Mouse (Mus musculus): ENCODE measurements around the gene Slc25a19.
A peak's percentile ranks its signal among the peaks of the same experiment; 100 is the strongest.

Slc25a19 gene

DNA sequence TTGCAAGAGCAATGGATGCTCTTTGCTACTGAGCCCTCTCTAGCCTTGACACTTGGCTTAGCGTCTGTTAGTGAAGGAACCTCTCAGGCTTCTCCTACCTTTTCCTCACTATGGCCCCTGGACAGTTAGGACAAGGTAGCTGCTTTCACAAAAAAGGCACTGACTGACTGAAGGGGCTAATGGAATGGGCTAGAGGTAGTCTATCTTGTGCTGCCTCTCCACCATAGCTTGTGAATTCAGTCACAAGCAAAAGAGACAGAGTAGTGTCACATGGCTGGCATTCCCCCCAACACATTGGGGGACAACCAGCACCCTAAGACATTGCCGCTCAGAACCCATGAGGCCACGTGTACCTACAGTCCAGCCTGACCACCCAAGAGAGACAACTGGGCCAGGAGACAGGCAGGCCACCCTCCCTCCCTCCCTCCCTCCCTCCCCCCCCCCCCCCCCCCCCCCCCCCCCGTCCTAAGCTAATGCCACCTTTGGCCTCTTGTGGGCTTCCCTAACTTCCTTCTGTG is 12.3 kb upstream of the Slc25a19 start:
- no peak for DNase-seq

DNA sequence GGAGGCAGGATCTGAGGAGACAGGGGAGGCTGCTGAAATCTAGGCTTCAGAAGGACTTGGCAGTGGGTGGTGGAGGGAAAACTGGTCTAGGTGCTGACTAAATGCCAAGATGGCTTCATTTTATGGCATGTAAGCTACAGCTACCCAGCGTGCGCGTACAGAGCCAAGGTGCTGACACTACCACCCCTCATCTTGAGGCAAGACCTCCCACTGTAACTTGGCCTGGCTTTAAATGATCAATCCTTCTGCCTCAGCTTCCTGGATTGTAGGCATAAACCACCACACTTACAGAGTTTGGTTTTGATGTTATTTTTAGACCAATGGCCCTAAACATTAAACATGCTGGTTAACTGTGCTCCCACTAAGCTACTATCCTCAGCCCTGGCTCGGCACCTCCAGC is 11.4 kb upstream of the Slc25a19 start:
- DNase-seq: no peak

DNA sequence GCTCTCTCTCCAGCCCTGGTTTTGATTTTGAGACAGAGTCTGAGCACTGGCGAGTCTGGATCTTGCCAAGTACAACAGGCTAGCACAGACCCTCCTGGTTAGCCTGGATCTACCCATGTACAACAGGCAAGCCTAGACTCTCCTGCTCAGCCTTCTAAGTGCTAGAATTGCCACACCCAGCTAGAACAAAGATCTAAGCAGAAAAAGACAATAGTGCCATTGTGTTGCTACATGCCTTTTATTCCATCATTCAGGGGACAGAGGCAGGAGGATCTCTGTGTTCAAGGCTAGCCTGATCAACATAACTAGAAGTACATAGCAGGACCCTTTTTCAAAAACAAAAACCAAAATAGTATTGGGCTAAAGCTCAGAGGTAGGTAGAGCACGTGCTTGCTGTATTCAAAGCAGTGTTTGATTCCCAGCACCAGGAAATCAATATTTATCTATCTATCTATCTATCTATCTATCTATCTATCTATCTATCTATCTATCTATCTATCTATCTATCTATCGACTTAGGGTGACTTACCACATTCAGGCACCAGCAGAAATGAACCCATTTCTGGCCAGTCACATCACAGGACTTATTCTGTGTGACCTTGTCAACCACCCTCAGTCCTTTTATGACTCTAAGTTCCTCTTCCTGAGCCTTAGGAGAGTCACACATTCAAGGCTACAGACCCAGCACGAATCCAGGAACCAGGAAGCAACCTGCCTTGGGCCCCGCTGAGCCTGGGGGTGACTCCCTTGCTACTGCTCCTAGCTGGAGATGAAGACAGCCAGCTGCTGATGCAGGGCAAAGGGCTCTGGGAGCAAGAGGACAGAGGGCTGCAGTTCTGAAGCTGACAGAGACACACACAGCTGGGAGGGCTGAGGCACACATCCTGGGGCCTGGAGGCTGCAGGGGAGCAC is 10.7 kb upstream of the Slc25a19 start:
- DNase-seq: no peak

DNA sequence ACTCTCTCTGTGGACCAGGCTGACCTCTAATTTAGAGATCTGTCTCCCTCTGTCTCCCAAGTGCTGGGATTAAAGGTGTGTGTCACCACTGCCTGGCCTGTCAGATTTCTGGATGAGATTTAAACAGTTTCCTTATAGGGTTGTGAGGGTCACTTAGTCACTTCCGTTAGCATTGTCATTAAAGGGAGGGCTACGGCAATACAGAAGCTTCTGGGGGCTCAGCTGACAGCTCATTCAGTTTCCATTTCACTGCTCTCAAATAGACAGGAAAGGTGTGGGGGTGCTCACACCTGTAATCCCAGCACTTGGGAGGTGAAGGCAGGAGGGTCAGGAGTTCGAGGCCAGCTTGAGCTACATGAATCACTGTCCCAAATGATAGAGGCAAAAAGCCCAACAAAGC is 8.9 kb upstream of the Slc25a19 start:
- DNase-seq: no peak

DNA sequence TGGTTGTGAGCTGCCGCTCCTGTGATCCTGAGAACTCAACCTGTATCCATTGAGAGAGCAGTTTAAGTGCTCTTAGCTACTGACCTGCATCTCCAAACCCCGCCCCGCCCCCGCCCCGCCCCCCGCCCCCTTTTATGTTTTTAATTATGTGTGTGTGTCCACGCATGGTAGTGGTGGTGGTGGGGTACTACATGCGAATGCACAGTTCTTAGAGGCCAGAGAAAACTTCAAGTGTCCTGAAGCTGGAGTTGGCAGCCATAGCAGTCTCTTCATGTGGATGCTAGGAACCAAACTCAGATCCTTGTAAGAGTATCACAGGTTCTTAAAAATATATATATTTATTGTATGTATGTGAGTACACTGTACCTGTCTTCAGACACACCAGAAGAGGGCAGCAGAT is 7.4 kb upstream of the Slc25a19 start:
- DNase-seq: no peak

DNA sequence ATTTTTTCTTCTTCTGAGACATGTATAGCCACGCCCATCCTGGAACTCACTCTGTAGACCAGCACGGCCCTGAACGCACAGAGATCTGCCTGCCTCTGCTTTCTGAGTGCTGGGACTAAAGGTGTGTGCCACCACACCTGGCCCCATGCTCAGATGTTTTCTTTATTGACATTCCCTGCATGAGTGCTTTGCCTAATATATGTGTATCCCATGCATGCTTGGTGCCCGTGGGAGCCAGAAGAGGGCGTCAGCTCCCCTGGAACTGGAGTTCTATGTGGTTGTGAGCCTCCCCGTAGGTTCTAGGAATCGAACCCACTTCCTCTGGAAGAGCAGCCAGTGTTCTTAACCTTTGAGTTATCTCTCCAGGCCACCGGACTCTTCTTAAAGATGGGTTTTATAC is 6.9 kb upstream of the Slc25a19 start:
- DNase-seq: no peak

DNA sequence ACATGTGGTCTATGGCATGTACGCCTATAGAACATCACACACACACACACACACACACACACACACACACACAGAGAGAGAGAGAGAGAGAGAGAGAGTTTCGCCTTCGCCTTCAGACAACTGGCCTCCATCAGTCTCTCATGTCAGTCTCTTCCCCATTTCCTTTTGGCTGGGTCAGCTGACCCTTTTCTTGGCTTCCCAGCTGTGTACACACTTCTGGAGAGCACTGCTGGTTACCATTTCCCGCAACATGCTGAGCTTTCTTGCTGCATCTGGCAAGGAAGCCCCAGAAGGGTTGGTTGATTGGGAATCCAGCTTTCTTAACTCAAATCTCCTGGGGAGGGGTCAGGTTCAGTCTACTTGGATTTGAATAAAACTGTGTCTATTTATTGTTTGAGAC is 6.0 kb upstream of the Slc25a19 start:
- no peak for DNase-seq

DNA sequence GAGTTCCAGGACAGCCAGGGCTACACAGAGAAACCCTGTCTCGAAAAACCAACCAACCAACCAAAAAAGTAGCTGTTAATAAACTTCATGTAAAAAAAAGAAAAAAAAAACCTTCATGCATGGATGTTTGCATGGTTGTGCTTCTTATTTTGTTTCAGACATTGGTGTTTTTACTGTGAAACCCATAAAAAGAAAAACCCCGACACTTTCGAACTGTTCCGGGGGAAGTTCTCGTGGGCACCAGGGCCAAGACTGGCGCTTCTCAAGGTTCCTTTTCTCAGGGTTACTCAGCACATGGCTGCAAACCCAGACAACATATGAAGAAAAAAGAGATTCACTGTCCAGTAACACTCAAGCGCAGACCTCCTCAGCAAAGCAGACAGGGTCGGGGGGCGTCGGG is 4.8 kb upstream of the Slc25a19 start:
- no peak for DNase-seq

DNA sequence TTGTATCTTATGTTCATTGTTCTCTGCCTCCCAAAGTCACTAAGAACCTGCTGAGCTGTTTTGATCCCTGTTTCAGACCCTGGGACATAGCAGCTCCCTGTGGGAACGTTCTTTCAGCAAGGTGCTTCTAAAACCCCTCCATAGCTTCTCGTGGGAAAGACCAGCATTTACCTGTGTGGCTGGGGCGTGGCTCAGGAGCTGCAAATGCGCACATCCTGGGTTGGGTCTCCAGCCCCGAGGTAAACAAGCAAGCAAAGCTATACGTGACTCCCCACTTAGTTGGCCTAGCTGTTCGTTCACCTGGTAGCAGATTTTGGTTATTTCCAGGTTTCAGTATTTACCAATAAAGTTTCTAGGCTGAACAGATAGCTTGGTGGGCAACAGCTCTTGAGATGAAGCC is 4.2 kb upstream of the Slc25a19 start:
- no peak for DNase-seq

DNA sequence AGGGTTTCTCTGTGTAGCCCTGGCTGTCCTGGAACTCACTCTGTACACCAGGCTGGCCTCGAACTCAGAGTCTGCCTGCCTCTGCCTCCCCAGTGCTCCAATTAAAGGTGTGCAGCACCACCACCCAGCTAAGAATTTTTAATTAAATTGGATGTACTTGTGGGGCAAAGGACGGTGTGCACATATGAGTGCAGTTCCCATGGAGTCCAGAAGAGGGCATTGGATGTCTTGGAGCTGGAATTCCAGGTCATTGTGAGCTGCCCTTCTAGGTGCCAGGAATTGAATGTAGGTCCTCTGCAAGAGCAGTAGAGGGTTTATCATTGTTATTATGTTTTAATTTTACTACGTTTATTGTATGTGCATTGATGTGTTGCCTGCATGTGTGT is 3.4 kb upstream of the Slc25a19 start:
- DNase-seq: peak; percentile 67

DNA sequence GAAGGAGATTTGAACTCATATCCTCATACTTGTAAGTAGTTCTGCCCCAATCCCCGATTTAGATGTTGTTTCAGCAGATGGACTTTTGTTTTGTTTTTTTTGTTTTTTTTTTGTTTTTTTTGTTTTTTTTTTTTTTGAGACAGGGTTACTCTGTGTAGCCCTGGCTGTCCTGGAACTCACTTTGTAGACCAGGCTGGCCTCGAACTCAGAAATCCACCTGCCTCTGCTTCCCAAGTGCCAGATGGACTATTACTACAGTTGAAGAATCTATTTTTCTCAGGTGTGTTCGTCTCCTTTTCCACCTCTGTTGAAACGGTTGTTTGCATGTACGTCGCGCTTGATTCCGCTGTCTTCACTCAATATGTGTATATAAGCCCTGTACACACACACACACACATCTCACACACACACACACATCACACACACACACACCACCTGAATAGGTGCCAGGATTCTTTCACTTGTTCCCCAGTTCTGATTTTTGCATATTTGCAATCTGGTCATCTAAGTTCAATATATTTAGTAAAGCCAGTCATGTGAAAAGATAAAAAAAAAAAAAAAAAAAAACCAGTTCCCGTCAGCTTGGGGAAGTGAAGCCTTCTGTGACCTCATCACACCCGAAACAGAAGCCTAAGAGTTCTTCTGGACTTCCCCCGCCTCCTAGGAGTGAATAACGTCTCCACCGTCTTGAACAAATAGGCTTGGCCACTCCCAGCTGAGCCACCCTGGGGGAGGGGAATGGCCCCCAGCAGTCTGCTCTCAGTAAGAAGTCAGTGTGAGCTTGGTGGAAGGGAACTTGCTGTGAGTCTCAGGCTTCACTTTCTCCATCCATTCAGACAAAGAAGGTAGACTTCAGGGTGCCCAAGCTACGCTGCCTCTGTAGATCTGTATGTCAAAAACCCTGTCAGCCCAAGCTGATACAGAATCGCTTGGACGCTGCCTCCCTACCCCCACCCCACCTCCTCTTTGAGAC is 2.7 kb upstream of the Slc25a19 start:
- no peak for DNase-seq

DNA sequence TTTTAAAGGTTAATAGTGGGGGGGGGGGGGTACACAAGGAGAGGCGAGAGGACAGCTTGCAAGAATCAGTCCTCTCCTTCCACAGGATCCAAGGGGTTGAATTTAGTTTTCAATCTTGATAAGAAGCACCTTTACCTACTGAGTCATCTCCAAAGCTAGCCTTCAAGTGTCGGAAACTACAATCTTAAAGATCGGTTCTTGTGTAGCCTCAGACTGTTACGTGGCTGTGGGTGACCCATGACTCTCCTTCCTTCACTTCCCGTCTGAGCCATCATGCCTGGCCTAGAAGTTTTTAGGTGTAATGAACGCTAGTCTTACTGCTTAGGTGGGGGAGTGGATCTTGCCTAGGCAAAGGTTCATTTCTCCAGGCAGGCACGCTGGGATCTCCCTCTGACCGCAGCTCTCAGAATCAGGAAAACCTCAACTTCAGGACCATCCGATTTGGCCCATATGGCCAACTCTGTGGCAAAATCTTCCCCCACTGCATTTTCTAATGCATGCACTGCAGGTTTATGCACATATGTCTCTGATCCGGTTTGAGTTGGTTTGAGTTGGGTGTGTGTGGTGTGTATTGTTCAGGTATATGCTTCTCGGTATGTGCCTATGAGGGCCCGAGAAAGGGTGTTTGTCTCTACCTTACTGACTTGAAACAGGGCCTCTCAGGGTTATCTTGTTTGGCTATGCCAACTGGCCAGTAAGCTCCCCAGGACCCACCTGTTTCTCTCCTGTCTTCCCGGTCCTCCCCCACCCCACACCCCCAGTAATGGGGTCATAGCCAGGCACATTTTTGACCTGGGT is 1.8 kb upstream of the Slc25a19 start:
- no peak for DNase-seq

DNA sequence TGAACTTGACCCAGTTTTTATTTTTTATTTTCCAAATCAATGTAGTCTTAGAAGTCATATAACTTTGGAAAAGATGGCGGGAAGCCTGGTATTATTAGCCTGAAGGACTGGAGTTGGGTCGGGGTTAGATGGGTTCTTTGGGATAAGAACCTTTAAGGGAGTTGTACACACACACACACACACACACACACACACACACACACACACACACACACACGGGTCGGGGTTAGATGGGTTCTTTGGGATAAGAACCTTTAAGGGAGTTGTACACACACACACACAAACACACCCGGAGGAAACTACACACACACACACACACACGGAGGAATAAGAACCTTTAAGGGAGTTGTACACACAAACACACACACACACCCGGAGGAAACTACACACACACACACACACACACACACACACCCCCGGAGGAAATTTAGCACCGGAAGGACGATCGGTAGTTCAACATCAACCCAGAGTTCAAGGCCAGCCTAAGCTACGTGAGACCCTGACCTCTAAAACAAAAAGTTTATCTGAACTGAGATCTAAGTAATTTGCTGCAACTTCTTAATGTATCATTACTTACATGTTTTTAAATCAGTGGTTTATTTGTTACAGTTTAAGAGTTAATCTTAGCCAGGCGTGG is 488 bp upstream of the Slc25a19 start:
- no peak for DNase-seq

DNA sequence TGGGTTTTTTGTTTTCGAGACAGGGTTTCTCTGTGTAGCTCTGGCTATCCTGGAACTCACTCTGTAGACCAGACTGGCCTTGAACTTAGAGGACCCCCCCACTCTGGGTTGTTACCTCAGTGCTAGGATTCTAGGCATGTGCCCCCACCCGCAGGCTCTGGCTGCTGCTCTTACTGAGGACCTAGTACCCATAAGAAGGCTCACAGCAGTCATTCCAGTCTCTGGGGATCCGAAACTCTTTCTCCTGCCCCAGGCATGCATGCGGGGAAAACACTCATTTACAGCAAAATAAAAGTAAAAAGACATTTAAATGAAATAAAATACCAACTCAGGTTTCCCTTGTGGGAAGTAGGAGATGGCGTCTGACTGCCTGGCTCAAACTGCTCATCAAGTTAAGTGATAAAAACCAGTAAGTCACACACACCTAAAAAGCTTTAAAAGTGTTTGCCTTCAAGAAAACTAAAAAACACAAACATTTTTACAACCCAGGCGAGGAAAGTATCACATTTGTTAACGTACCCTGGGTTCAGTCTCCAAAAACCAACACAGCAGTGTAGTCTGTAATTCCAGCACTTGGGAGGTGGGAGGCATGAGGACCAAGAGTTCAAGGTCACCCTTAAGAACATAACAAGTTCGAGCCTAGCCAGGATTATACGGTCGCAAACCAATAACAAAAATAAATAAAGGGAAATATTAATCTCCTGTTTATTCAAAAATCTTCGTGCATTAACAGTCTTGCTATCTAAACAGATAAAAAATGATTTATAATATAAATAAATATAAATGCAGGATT is 1.1 kb downstream of the Slc25a19 start:
- no peak for DNase-seq

DNA sequence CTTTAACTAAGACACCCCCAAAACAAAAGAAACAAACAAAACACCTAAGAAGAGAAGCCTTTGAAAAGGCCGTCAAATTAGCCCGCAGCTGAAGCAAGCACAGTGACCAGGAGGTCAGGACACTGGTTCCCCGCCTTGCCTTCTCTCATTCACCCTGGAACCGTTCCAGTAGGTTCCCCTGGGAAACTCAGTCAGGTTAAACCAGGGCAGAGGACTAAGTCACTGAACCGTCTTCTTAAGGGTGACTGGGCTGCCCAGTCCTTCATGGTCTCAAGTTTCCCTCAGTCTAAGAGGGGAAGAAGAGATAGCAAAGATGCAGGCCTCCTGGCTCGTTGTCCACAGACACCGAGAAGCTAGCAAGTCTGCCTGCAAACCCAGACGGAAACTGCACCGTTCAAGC is 2.2 kb downstream of the Slc25a19 start:
- DNase-seq: no peak

DNA sequence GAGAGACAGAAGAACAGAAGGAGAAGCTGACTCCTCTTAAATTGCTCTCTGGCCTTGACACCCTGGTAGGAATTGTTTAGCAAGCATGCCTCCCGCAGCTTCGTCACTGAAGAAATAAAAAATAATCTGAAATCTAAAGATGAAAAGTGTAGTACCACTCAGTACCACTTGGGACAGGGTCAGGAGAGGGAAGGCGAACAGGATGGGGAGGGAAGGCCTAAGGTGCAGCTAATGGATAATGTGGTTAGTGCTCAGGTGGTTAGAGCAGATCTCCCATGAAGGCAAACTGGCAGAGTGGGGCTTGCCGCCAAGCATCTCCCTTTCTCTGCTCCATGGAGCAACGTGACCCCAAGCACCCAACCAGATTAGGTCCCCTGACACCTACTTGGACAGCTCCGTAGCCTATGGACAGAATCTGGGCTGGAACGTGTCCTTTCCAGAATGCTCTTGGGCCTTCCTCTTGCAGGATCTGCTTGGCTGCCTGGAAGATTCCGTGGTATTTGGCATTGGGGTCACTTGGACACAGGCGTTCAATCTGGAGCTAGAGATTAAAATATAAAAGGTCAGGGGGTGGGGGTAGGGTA is 4.5 kb downstream of the Slc25a19 start:
- DNase-seq: peak; percentile 36

DNA sequence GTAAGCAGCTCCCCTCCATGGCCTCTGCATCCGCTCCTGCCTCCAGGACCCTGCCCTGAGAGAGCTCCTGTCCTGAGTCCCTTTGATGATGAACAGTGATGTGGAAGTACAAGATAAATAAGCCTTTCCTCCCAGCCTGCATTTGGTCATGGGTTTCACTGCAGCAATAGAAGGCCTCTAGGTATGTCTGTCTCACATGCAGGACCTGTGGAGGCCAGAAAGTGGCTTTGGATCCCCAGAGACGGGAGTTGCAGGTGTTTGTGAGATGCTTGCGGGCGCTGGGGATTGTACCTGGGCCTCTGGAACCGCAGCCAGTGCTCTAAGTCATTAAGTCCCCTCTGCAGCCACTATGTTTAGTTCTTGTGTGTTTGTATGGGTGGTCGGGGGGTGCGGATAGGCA is 8.1 kb downstream of the Slc25a19 start:
- DNase-seq: no peak

DNA sequence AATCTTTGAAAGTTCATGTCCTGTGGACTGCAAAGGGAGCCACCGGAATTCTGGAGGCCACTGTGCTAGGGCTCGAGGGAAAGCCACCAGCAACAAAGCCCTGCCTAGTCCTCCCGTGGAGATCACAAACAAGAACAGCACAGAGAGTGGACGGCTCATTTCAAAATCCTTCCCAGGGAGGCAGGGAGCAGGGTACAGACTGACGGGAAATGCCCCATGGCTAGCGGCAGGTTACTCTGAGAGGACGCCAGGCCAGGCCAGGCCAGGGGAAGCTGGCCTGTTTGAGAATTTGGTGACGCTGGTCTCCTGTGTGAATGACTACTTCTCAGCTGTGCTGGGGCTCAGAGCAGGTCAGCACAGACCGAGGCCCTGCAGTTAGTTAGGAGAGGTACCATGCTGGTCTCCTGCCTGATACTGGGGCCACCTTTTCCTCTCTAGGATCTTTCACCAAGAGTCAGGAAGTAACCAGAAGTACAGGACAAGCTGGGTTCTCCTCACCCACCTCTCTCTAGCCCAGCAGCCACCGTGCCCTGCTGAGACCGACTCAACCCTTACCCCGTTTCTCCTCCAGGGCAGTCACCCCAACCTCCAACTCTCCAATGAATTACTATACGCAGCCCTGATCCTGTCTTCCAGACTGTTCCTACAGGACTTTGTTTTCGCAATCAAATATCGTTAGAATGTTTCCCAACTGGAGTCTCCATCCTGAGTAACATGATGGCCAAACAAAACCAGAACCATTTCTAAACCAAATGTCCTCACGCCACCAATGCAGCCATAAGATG is 9.2 kb downstream of the Slc25a19 start:
- no peak for DNase-seq

DNA sequence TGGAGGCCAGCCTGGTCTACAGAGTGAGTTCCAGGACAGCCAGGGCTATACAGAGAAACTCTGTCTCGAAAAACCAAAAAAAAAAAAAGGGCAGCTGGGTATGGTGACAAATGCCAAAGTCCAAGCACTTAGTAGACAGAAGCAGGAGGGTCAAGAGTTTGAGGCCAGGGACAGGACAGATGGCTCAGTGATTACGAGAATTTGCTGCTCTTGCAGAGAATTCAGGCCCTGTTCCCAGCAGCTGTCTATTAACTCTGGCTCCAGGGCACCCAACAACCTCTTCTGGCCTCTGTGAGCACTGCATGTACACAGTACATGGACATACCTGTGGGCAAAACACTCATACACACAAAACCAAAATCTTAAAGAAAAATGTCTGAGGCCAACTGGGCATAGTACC is 10.1 kb downstream of the Slc25a19 start:
- no peak for DNase-seq

DNA sequence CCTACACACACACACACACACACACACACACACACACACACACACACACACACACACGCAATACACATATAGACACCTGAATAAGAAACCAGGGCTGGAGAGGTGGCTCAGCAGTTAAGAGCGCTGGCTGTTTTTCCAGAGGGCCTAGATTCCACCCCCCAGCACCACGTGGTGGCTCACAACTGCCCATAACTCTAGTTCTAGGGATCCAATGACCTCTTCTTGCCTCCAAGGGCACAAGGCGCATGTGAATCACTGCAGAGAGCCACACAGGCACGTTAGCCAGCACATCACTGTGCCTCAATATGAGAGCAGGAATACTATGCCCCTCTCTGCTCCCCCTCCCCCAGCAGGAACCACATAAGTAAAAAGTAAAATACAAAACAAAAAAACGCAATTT is 11.2 kb downstream of the Slc25a19 start:
- DNase-seq: no peak

Measured in retina, postnatal 1 day (tissue).